Mouse (Mus musculus) cerebellum, adult 2 months (tissue): ENCODE measurements at regions not wholly inside any gene's neighbourhood (a gene's known extent, or its start where the extent isn't known, plus 50 kb on each side); places are given as distances from the start of the nearest gene placed in this dataset.

Source experiments
- CTCF ChIP-seq: fragments of 200-500 bp; IDR thresholded peaks from 2 replicates; pipeline ENCODE4 v1.5.1; 2011; ENCODE audit warnings: low read depth, mild to moderate bottlenecking, control low read depth, low read length, moderate library complexity, borderline replicate concordance; ENCODE audit not compliant: insufficient read depth
- POLR2A ChIP-seq: fragments of 200-500 bp; IDR thresholded peaks from 2 replicates; pipeline ENCODE4 v1.6.1; 2011; ENCODE audit warnings: low read length, control low read depth, borderline replicate concordance; ENCODE audit not compliant: insufficient read depth

- TF ChIP-seq POLR2A (no peak), CTCF (no peak)
Measured at GRCm38 (mm10) chr4:71431245-71431929, 326.4 kb downstream of the Gm11232 start.
